Mouse (Mus musculus) thymus, postnatal 25 days (tissue): ENCODE measurements at regions not wholly inside any gene's neighbourhood (a gene's known extent, or its start where the extent isn't known, plus 50 kb on each side); places are given as distances from the start of the nearest gene placed in this dataset.

ENCODE experiments used
- DNase-seq: peaks from one replicate; pipeline ENCODE4 v3.0.0; 2022

- peak; percentile 71 for DNase-seq
These were observed 66.7 kb downstream of the Rwdd3 start for GRCm38 (mm10) chr3:121104571-121105407.

- DNase-seq = no peak
These were observed 68.6 kb downstream of the Rwdd3 start for GRCm38 (mm10) chr3:121102871-121103270.

- DNase-seq = no peak
These were observed 69.4 kb downstream of the Rwdd3 start for GRCm38 (mm10) chr3:121102120-121102519.

GRCm38 (mm10) chr3:121100211-121100860, 71.2 kb downstream of the Rwdd3 start:
- DNase-seq = no peak

GRCm38 (mm10) chr3:121093509-121093908, 78.0 kb downstream of the Rwdd3 start:
- peak; percentile 22 for DNase-seq

- no peak for DNase-seq
These were observed 82.8 kb downstream of the Rwdd3 start for GRCm38 (mm10) chr3:121088724-121089123.

- DNase-seq = no peak
These were observed 102.8 kb downstream of the Rwdd3 start for GRCm38 (mm10) chr3:121068676-121069075.

GRCm38 (mm10) chr3:121035904-121036549, 135.5 kb downstream of the Rwdd3 start:
- DNase-seq = no peak

- DNase-seq = no peak
These were observed 145.8 kb downstream of the Rwdd3 start for GRCm38 (mm10) chr3:121025546-121026157.

- no peak for DNase-seq
These were observed 146.7 kb downstream of the Rwdd3 start for GRCm38 (mm10) chr3:121024810-121025209.

- DNase-seq = no peak
These were observed 150.2 kb downstream of the Rwdd3 start for GRCm38 (mm10) chr3:121021126-121021848.

GRCm38 (mm10) chr3:121009223-121009622, 162.3 kb downstream of the Rwdd3 start:
- DNase-seq = no peak

GRCm38 (mm10) chr3:120983556-120984270, 187.8 kb downstream of the Rwdd3 start:
- no peak for DNase-seq

- no peak for DNase-seq
These were observed 188.5 kb downstream of the Rwdd3 start for GRCm38 (mm10) chr3:120982795-120983555.

GRCm38 (mm10) chr3:120982218-120982617, 189.3 kb downstream of the Rwdd3 start:
- no peak for DNase-seq

- no peak for DNase-seq
These were observed 200.6 kb downstream of the Rwdd3 start for GRCm38 (mm10) chr3:120970746-120971466.

- DNase-seq = no peak
These were observed 224.6 kb downstream of the Rwdd3 start for GRCm38 (mm10) chr3:120946906-120947305.

- DNase-seq = no peak
These were observed 237.1 kb downstream of the Rwdd3 start for GRCm38 (mm10) chr3:120934401-120934800.

- no peak for DNase-seq
These were observed 251.1 kb downstream of the Rwdd3 start for GRCm38 (mm10) chr3:120920351-120920750.

- DNase-seq = no peak
These were observed 272.6 kb downstream of the Rwdd3 start for GRCm38 (mm10) chr3:120898931-120899330.
